Mouse (Mus musculus) MEL (cell line): ENCODE measurements around the gene Kcnk2.

Source experiments
- CTCF ChIP-seq, 3 experiments: IDR thresholded peaks in 2 of 3; conservative IDR thresholded peaks in 1 of 3; 2 replicates each; pipeline ENCODE4 v1.5.1; 2011 to 2012; ENCODE audit warnings: low read length in 3 of 3, low read depth in 2 of 3, mild to moderate bottlenecking in 2 of 3, improper control_type of control experiment in 1 of 3, inconsistent platforms in 1 of 3, mixed read lengths in 1 of 3, moderate library complexity in 1 of 3; ENCODE audit not compliant: control insufficient read depth in 1 of 3, insufficient read depth in 1 of 3, poor library complexity in 1 of 3, severe bottlenecking in 1 of 3
- GABPA ChIP-seq: IDR thresholded peaks from 2 replicates; pipeline ENCODE4 v1.6.1; 2012; ENCODE audit warnings: low read depth, mild to moderate bottlenecking, inconsistent platforms, low read length, improper control_type of control experiment, moderate library complexity
- MAZ ChIP-seq: IDR thresholded peaks from 2 replicates; pipeline ENCODE4 v1.6.1; 2012; ENCODE audit warnings: low read depth, mild to moderate bottlenecking, inconsistent platforms, low read length, improper control_type of control experiment
- MXI1 ChIP-seq: IDR thresholded peaks from 2 replicates; pipeline ENCODE4 v1.6.1; 2011; ENCODE audit warnings: mild to moderate bottlenecking, low read depth, low read length, improper control_type of control experiment
- NRF1 ChIP-seq: IDR thresholded peaks from 2 replicates; pipeline ENCODE4 v1.6.1; 2014; ENCODE audit warnings: low read depth, mild to moderate bottlenecking, inconsistent platforms, low read length, improper control_type of control experiment, moderate library complexity; ENCODE audit not compliant: poor library complexity, insufficient read depth, severe bottlenecking
- POLR2A ChIP-seq, 2 experiments: IDR thresholded peaks; 2 replicates each; pipeline ENCODE4 v1.6.1; 2011 to 2012; ENCODE audit warnings: low read length in 2 of 2, mild to moderate bottlenecking in 2 of 2, control low read depth in 1 of 2, improper control_type of control experiment in 1 of 2, low read depth in 1 of 2, moderate library complexity in 1 of 2; ENCODE audit not compliant: control insufficient read depth in 1 of 2, insufficient read depth in 1 of 2, poor library complexity in 1 of 2
- RCOR1 ChIP-seq: IDR thresholded peaks from 2 replicates; pipeline ENCODE4 v1.6.1; 2012; ENCODE audit warnings: low read depth, mild to moderate bottlenecking, inconsistent platforms, low read length, improper control_type of control experiment
- TCF12 ChIP-seq: IDR thresholded peaks from 2 replicates; pipeline ENCODE4 v1.6.1; 2014; ENCODE audit warnings: low read depth, mild to moderate bottlenecking, inconsistent platforms, low read length, improper control_type of control experiment, moderate library complexity
- USF1 ChIP-seq: IDR thresholded peaks from 2 replicates; pipeline ENCODE4 v1.6.1; 2014; ENCODE audit warnings: low read depth, mild to moderate bottlenecking, inconsistent platforms, low read length, improper control_type of control experiment, moderate library complexity
- ZC3H11A ChIP-seq: IDR thresholded peaks from 2 replicates; pipeline ENCODE4 v1.6.1; 2012; ENCODE audit warnings: low read depth, mild to moderate bottlenecking, inconsistent platforms, low read length, improper control_type of control experiment
- ZNF384 ChIP-seq: IDR thresholded peaks from 2 replicates; pipeline ENCODE4 v1.6.1; 2012; ENCODE audit warnings: low read depth, mild to moderate bottlenecking, inconsistent platforms, low read length, improper control_type of control experiment

DNA sequence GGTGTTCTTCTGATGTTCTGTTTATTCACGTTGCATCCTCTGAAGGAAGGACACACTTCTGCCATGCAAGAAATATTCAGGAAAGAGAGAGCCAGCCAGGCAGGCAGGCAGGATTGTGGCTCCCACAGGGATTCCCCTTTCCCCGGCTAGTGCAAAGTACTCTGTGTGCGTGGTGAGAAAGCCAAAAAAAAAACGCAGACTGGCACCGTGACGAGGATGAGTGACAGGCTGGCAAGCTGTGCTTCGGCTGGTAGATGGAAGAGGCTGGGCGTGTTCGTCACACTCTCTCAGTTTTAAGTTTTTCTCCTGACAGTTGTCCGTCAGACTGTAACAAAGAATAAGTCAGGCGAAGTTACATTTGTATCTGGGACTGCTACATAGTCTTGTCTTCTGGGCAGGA, 24.2 kb upstream of the Kcnk2 start:
- TF ChIP-seq CTCF (IDR thresholded peaks at IDR 0.05 in 2 of 3, conservative IDR thresholded peaks at IDR 0.05 in 1 of 3; ENCODE audit: control insufficient read depth in 1 of 3, insufficient read depth in 1 of 3, low read depth in 2 of 3, low read length in 3 of 3, poor library complexity in 1 of 3, severe bottlenecking in 1 of 3) (no peak), USF1 (no peak), POLR2A (IDR thresholded peaks at IDR 0.05; ENCODE audit: control insufficient read depth in 1 of 2, insufficient read depth in 1 of 2, low read depth in 1 of 2, low read length in 2 of 2, poor library complexity in 1 of 2) (no peak), TCF12 (no peak), RCOR1 (no peak), MAZ (no peak), ZNF384 (no peak), ZC3H11A (no peak), MXI1 (no peak), NRF1 (no peak), GABPA (no peak)
